Mouse (Mus musculus): ENCODE data around the gene Cryba2.

- TF ChIP-seq TAL1 (conservative IDR thresholded peaks at IDR 0.05; ENCODE audit: low read depth, low read length): no peak
- TF ChIP-seq CTCF (IDR thresholded peaks at IDR 0.05; ENCODE audit: low read depth, low read length): no peak
- no peak for TF ChIP-seq GATA1 (IDR thresholded peaks at IDR 0.05; ENCODE audit: borderline replicate concordance, low read length)
Measured at GRCm38 (mm10) chr1:74854306-74855056, 38.5 kb downstream of the Cryba2 start, which contains the start of gene Cdk5r2.

Measured in G1E (cell line).